Mouse (Mus musculus): ENCODE measurements at regions not wholly inside any gene's neighbourhood (a gene's known extent, or its start where the extent isn't known, plus 50 kb on each side); places are given as distances from the start of the nearest gene placed in this dataset.

DNA sequence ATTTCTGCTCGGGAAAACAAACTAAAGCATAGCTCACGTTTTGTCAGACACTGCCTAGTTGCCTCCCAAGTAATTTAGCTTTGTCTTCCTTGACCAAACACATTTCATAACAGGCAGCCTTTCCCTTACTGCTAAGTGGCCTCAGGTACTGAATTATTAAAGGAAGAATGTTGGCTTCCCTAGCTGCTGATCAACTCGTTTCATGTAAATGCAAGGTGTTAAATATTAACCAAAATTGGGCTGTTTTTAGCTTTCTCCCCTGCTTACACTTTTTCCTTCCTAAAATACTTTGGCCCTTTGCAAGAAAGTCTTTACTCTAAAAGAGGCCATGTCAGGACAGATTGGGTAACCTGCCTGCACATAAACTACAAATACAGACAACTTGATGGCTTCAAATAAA is 265.4 kb downstream of the Pmp22 start:
- DNase-seq (ENCODE audit: low spot score in 2 of 2) = no peak

DNA sequence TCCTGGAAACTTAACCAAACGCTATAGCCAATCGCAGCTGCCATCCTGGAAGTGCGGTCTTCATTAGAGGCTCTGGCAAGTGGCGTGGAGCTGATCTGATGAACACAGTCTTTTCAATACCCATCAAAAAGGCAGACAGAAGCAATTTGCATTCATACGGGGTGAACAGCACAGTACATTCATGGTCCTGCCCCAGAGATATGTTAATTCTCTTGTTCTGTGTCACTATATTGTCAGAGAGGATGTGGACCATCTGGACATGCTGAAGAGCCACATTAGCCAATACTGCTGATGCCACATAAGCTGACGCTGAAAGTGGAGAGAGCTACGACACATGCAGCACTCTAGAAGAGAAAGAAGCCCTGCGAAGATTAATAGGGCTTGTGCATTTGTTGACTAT is 267.6 kb downstream of the Pmp22 start:
- DNase-seq (ENCODE audit: low spot score in 2 of 2) = no peak

DNA sequence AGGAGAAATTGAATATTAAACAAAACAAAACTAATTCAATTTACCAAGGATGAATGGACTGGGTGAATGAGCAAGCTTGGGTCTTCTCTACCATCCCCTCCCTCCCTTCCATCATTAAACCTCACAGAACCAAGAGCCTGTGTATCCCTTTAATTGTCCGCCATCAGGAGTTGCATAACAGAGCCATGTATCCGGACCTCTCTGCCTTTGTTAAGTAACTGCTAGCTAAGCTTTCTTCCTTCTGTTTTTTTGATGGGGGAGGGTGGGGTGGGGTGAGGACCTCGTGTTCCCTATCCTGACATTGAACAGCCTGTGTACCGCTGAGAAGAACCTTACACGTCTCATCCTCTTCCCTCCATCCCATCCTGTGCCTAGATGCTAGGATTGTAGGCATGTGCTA is 274.0 kb downstream of the Pmp22 start:
- DNase-seq (ENCODE audit: low spot score in 2 of 2) = no peak

GRCm38 (mm10) chr11:63404719-63405118 is 275.9 kb downstream of the Pmp22 start:
- peak; percentile 10 to 70 for DNase-seq (ENCODE audit: low spot score in 2 of 2)

DNA sequence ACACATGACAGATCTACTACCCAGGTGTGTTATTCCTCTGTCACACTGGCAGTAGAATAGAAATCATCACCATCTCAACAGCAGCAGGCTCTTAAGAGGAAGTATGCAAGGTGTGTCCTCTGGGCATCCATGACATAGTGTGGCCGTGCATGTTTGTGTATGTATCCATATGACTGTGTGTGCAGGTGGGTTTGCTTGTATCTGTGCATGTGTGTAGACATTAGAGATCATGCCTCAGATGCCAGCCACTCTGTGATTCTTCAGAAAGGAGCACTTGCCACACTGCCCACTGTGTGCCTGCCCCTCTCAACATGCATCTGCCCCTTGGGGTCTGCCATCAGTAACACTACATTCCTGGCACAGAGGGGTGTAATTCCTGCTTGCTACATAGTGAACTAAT is 280.6 kb downstream of the Pmp22 start:
- DNase-seq (ENCODE audit: low spot score in 2 of 2) = no peak

DNA sequence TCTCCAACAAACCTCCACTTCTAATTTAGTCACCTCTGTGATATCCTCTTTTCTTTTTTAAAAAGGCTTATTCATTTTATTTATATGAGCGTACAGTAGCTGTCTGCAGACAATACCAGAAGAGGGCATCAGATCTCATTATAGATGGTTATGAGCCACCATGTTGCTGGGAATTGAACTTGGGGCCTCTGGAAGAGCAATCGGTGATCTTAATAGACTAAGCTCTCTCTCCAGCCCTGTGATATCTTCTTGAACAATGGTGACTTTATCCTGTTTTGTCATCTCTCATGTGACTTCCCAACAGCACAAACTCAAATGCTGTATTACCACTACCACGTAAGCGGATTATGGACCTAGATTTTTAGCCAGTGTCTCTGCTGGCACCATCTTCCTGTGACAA is 282.1 kb downstream of the Pmp22 start:
- no peak for DNase-seq (ENCODE audit: low spot score in 2 of 2)

DNA sequence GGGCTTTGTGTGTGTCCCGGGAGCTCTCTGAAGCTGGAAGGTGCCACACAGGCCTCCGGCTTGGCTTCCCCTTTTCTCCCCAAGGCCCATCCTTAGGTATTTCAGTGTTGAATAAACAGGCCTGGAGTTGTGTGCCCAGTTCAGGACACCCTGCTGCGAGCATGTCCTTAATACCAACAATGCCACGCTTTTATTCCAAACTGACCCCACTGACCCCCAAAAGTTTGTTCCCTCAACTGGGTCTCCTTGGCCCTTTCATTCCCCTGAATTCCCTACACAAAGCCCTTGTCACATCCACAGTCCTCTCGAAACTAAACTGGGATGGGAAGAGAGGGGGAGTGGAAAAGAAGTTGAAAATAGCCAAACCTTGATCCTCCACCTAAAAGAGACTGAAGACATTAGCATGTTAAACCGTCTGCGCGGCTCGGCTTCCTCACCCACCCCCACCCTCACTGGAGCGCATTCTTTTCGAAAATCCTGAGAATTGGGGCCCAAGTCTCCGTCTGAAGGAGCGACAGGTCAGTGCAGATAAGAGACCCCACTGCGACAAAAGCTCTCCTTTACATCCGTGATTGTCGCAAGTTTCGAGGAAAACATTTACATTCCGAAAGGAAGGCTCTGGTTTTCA is 283.7 kb downstream of the Pmp22 start:
- DNase-seq (ENCODE audit: low spot score in 2 of 2) = no peak

- DNase-seq (ENCODE audit: low spot score in 2 of 2) = no peak
Measured at GRCm38 (mm10) chr11:63413106-63413505, 284.3 kb downstream of the Pmp22 start.

- DNase-seq (ENCODE audit: low spot score in 2 of 2) = no peak
Measured at GRCm38 (mm10) chr11:63413621-63414020, 284.8 kb downstream of the Pmp22 start.

GRCm38 (mm10) chr11:63418042-63418776 is 289.4 kb downstream of the Pmp22 start:
- DNase-seq (ENCODE audit: low spot score in 2 of 2) = no peak

- DNase-seq (ENCODE audit: low spot score in 2 of 2) = no peak
Measured at GRCm38 (mm10) chr11:63420341-63420740, 291.6 kb downstream of the Pmp22 start.

- no peak for DNase-seq (ENCODE audit: low spot score in 2 of 2)
Measured at GRCm38 (mm10) chr11:63422069-63422468, 293.3 kb downstream of the Pmp22 start.

- DNase-seq (ENCODE audit: low spot score in 2 of 2) = no peak
Measured at GRCm38 (mm10) chr11:63424319-63424718, 295.5 kb downstream of the Pmp22 start.

DNA sequence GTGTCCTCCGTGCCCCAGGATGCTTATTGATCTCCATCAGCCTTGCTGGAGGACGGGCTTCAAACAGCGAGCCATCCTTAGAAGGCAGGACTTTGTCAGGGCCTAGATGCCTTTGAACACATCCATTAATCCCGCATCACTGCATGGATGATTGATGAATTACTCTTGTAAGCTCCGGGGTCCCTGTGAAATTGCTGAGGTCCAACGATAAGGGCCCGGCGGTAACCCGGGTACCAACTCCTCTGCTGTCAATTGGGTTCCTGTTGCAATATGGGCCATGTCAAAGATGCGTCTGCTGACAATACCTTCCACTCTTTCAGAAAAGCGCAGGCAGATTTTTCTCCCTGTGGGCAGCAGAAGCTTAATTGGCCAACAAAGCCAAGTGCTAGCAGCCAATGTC is 297.0 kb downstream of the Pmp22 start:
- DNase-seq (ENCODE audit: low spot score in 2 of 2) = no peak

DNA sequence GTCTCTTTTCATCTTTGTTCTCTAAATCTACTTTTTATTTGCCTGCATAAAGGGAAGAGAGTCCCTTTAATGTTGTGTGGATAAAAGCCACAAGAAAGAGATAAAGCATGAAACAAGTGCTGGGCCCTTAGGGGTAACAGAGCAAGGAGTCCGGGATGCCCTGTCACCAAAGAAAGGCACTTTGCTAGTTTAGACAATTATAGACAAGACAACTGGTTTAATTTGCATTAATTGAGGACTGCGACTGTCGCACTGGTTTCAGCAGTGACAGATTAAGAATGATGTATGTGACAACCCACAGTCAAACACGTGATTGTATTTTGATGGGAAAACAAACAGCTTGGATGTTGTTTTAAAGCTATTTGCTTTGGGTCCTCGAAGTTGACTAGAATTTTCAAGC is 325.0 kb downstream of the Pmp22 start:
- DNase-seq (ENCODE audit: low spot score in 2 of 2) = no peak

DNA sequence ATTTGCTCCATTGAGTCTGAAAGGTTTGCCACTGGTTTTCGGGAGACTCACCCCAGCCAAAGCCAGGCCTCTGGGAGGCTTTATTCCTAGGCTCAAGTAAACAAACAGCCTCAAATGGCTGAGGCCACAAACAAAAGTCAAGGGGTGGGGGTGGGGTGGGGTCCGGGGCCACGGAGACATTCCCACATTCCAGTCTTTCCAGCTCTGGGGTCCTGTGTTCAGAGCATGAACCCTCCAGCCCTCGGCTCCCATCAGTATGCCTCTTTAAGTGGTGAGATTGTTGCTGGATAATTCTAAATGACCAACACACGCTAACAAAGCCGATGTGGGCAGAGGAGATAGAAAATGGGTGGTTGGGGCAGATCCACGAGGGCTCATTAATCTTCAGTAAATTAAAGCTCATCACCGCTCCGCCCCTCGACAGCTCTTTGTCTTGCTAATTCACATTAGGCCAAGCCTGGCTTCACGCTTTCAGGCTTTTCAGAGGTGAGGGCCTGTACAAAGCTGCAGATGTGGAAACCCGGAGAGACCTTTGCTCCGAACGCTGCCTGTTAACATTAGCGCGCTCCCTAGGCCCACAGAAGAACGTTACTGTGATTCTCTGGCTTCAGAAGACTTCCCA is 326.2 kb downstream of the Pmp22 start:
- no peak for DNase-seq (ENCODE audit: low spot score in 2 of 2)

DNA sequence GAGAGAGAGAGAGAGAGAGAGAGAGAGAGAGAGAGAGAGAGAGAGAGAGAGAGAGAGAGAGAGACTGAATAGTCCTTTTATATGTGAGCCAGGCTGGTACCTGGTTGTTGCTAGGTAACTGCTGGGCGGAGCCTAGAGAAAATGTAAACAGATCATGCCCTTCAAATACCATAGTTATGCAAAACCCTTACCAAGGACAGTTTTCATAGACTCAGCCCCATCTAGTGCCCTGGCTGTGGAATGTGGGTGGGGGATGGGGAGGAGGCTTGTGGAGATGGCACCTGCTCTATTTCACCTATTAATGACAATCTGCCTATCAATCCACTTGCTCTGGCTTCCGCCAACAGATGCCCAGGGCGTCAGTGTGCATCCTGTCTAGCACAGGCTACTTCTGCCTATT is 327.6 kb downstream of the Pmp22 start:
- DNase-seq (ENCODE audit: low spot score in 2 of 2) = no peak

GRCm38 (mm10) chr11:63457250-63457649 is 328.5 kb downstream of the Pmp22 start:
- no peak for DNase-seq (ENCODE audit: low spot score in 2 of 2)

- no peak for DNase-seq (ENCODE audit: low spot score in 2 of 2)
Measured at GRCm38 (mm10) chr11:63460146-63460545, 331.4 kb downstream of the Pmp22 start.

DNA sequence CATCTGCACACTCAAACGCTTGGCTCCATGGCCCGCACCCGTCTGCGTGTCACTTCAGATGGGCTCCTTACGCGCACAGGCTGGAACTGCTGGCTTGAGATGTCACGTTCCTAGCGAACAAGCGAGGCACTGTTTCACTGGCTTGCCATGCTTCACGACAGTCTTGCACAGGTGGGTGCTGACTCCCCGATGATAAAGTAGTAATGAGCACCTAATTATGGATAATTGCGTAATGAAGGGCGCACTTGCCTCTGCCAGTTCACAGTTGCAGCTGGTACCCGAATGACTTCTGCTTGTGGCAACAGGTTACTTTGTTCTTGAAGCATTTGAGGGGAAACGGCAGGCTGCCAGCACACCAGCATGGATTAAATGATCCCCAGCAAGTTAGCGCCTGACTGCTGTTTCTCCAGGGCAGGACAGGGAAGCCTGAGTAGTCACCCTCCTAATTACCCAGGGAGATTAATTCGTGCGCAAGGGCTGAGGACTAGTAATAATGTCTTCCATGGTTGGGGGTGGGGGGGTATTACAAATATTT is 335.1 kb downstream of the Pmp22 start:
- no peak for DNase-seq (ENCODE audit: low spot score in 2 of 2)

DNA sequence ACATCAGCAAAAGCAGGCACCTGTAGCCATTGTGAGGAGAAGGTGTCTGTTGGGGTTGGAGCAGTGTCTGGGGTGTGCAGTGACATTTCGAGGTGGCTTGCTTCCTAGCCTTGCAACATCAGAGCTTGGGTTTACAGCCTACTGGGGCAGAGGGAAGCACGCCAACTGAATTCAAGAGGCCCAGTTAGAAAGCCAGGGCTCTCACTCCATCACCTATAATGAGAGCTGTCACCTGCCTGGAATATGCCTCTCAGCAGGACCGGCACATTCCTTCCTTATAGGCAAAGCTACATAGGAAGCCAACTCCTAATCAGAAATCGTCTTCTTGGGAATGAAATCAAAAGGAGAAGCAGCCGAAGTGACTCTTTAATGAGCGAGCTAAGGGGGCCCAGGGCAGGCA is 337.2 kb downstream of the Pmp22 start:
- DNase-seq (ENCODE audit: low spot score in 2 of 2) = no peak

- no peak for DNase-seq (ENCODE audit: low spot score in 2 of 2)
Measured at GRCm38 (mm10) chr11:63466541-63466940, 337.8 kb downstream of the Pmp22 start.

DNA sequence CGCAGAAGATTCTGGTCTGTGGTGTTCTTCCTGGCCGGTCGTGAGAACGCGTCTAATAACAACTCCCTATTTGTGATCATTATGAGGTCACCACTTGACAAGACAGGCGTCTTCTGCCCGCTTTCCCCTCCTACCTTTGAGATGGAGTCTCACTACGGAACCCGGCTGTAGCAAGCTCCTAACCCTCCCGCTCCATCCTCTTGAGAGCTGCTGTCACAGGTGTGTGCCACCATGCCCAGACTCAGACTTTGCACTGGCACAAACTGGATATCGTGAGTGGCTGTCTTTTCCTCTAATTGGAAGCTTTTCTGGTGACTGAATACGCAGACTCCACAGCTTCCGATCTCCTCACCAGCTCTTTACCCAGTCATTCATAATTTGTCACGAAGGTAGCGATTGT is 346.0 kb downstream of the Pmp22 start:
- DNase-seq (ENCODE audit: low spot score in 2 of 2) = no peak

All from spleen, postnatal 10 days (tissue).